ENCODE assay signal across 8 mouse cellular contexts in the genomic region with DNA sequence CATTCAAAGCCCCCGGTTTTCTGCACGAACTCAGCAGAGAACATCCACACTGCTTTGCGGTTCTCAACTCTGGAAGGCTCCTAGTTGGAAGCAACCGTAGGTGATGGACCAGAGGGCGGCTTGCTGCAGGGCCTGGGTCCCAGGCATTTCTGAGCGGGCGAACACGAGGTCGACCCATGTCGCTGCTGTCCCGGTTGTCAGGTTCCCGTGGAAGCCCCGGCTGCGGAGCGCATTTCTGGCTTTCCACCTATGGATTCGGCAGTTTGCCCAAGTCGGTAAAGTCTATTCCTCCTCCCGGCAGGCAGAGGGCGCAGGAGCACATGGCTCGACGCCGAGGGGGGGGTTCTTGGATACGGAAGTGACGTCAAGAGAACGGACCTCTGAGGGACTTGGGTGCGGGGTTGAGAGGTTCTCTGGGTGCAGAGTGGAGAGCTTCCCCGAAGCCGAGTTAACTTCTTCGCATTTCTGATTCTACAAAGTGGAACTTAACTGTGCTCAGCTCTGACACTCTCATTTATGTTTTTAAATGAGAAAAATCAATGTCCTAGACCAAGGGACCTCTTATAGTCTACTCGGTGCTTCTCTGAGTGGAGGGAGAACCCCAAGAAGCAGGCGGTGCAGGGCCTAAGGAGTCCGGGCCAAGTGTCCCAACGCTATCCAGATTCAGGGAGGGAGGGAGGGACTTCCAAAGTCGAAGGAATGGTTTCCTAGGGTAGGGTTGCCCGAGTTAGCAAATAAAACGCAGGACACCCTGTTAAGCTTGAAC. TPM values are rescaled to one million over a fixed set of nuclear protein-coding genes. Genes with fewer than 3 reads are reported as not detected.
DNase-seq lines count a peak whose midpoint lies in the region; ATAC-seq and TF ChIP-seq lines count a peak whose summit lies in the region.

No protein-coding gene starts in this region.

- H3K4me1 ChIP-seq in forebrain, embryonic 11.5 days (replicated peaks; ENCODE audit: control insufficient read depth, insufficient read depth, low read length), result no peaks in the 10 kb centered on the region
- no peaks in the 10 kb centered on the region for H3K4me1 ChIP-seq in heart, embryonic 16.5 days (ENCODE audit: control insufficient read depth, insufficient read depth, low read length)
- no peaks in the 10 kb centered on the region for H3K4me1 ChIP-seq in liver, embryonic 14.5 days (replicated peaks; ENCODE audit: control insufficient read depth in 2 of 2, insufficient read depth in 2 of 2, low read length in 1 of 2)

- 13% methylated on average over 36 of the region's 36 CpGs for WGBS in forebrain, embryonic 11.5 days
- 14% methylated on average over 36 of the region's 36 CpGs for WGBS in heart, embryonic 16.5 days
- 14% methylated on average over 36 of the region's 36 CpGs for WGBS in liver, embryonic 14.5 days (ENCODE audit: insufficient replicate concordance)

- no peaks in the 10 kb centered on the region for H3K36me3 ChIP-seq in forebrain, embryonic 11.5 days (ENCODE audit: control insufficient read depth, insufficient read depth, low read length)
- H3K36me3 ChIP-seq in heart, embryonic 16.5 days (ENCODE audit: control insufficient read depth, insufficient read depth), result no peaks in the 10 kb centered on the region
- H3K36me3 ChIP-seq in liver, embryonic 14.5 days (replicated peaks; ENCODE audit: control insufficient read depth, insufficient read depth, low read depth), result no peaks in the 10 kb centered on the region

- H3K27ac ChIP-seq in forebrain, embryonic 11.5 days (ENCODE audit: low read depth, low read length), result no peak overlapping the region
- H3K27ac ChIP-seq in heart, embryonic 16.5 days (ENCODE audit: low read length), result no peak overlapping the region
- H3K27ac ChIP-seq in liver, embryonic 14.5 days, result no peak overlapping the region

- H3K9ac ChIP-seq in forebrain, embryonic 11.5 days (ENCODE audit: low read length), result peak overlapping the region; percentile 37; the same call in 1 of the 2 replicates
- H3K9ac ChIP-seq in heart, embryonic 16.5 days (ENCODE audit: low read length), result peak overlapping the region; percentile 60
- no peak overlapping the region for H3K9ac ChIP-seq in liver, embryonic 14.5 days (replicated peaks)

- peak; percentile 83 for ATAC-seq in forebrain, embryonic 11.5 days (replicated peaks; ENCODE audit: low FRiP score)
- peak; percentile 82; the same call in 1 of the 2 replicates for ATAC-seq in heart, embryonic 16.5 days (replicated peaks; ENCODE audit: extremely low read depth, insufficient read depth, low FRiP score)
- no peak for ATAC-seq in liver, embryonic 14.5 days (ENCODE audit: insufficient read depth)

- no peaks in the 10 kb centered on the region; the same call in 1 of the 2 replicates for H3K27me3 ChIP-seq in forebrain, embryonic 11.5 days (ENCODE audit: control insufficient read depth, insufficient read depth, low read length)
- H3K27me3 ChIP-seq in heart, embryonic 16.5 days (ENCODE audit: control insufficient read depth, insufficient read depth, low read length), result no peaks in the 10 kb centered on the region
- H3K27me3 ChIP-seq in liver, embryonic 14.5 days (ENCODE audit: control insufficient read depth, insufficient read depth, low read length), result peaks cover 8% of the 10 kb centered on the region

- TF ChIP-seq CTCF in liver, embryonic 14.5 days (IDR thresholded peaks at IDR 0.05; ENCODE audit: low read depth), result peak; percentile 84

- H3K9me3 ChIP-seq in forebrain, embryonic 11.5 days (ENCODE audit: control insufficient read depth, low read length), result no peaks in the 10 kb centered on the region
- H3K9me3 ChIP-seq in heart, embryonic 16.5 days (replicated peaks; ENCODE audit: control insufficient read depth, low read length), result no peaks in the 10 kb centered on the region
- H3K9me3 ChIP-seq in liver, embryonic 14.5 days (ENCODE audit: control insufficient read depth, low read length), result no peaks in the 10 kb centered on the region

- DNase-seq in CD4-positive helper T cell, adult 2 months (ENCODE audit: low read depth, low spot score), result peak; percentile 88
- DNase-seq in brain, embryonic 18.5 days (ENCODE audit: low read depth, low spot score), result peak; percentile 75
- peak; percentile 94 for DNase-seq in forebrain, embryonic 11.5 days (ENCODE audit: low spot score)
- peak; percentile 79 to 85 for DNase-seq in kidney, postnatal 36 days
- DNase-seq in liver, embryonic 14.5 days (ENCODE audit: low read depth in 3 of 3, low spot score in 3 of 3), result peak in 2 of 3 experiments; percentile 33 to 39
- DNase-seq in neural tube, embryonic 10.5 days (ENCODE audit: extremely low spot score, low spot score), result peak; percentile 90
- DNase-seq in telencephalon, adult 2 months (ENCODE audit: low read depth, low spot score), result peak; percentile 89

- no peak for TF ChIP-seq EP300 in liver, embryonic 14.5 days (IDR thresholded peaks at IDR 0.05; ENCODE audit: low read depth)

- H3K4me2 ChIP-seq in forebrain, embryonic 11.5 days (ENCODE audit: low read depth, low read length, severe bottlenecking), result peak overlapping the region; percentile 47
- H3K4me2 ChIP-seq in heart, embryonic 16.5 days (ENCODE audit: low read depth, low read length), result peak overlapping the region; percentile 72
- peak overlapping the region; percentile 55 for H3K4me2 ChIP-seq in liver, embryonic 14.5 days (ENCODE audit: low read depth)

- peak overlapping the region; percentile 24 for H3K4me3 ChIP-seq in forebrain, embryonic 11.5 days (ENCODE audit: low read depth, low read length)
- peak overlapping the region; percentile 52 for H3K4me3 ChIP-seq in heart, embryonic 16.5 days (ENCODE audit: low read length)
- peak overlapping the region; percentile 11 to 21; a peak in 1 of 4 replicates for H3K4me3 ChIP-seq in liver, embryonic 14.5 days (ENCODE audit: insufficient read depth in 1 of 2, low read depth in 2 of 2, low read length in 2 of 2)

RNA-seq across cellular contexts. Expression of gene Azin2, which starts 37.2 kb away (rescaled TPM):
- polyA plus RNA-seq in forebrain, embryonic 11.5 days (2014; fragmentation: Nextera tagmentation; extraction: Ambion mirVana), result 11.5 TPM in 2 replicates
- polyA plus RNA-seq in heart, embryonic 16.5 days (2015; fragmentation: Nextera tagmentation; extraction: Ambion mirVana), result 7.6 and 8.9 TPM in 2 replicates
- 0.47 and 0.62 TPM in 2 replicates for polyA plus RNA-seq in liver, embryonic 14.5 days (2012; rRNA removed)
- 0.27 and 0.59 TPM in 2 replicates for polyA plus RNA-seq in liver, embryonic 14.5 days (2014; fragmentation: Nextera tagmentation; extraction: Ambion mirVana)

RNA-seq across cellular contexts. Expression of gene Trim62, which starts 41.6 kb away (rescaled TPM):
- polyA plus RNA-seq in forebrain, embryonic 11.5 days (2014; fragmentation: Nextera tagmentation; extraction: Ambion mirVana), result 9.4 and 11.0 TPM in 2 replicates
- 1.6 and 2.3 TPM in 2 replicates for polyA plus RNA-seq in heart, embryonic 16.5 days (2015; fragmentation: Nextera tagmentation; extraction: Ambion mirVana)
- polyA plus RNA-seq in liver, embryonic 14.5 days (2012; rRNA removed), result 0.25 TPM in 2 replicates
- polyA plus RNA-seq in liver, embryonic 14.5 days (2014; fragmentation: Nextera tagmentation; extraction: Ambion mirVana), result 0.24 and 0.30 TPM in 2 replicates

Comparison
In these comparisons a context has a peak if more than half of its experiments do, and no peak if none do; other contexts are left out.
1. DNase-seq: peak in every context shown above with its lines; median percentile 94 in forebrain, embryonic 11.5 days; 90 in neural tube, embryonic 10.5 days; 89 in telencephalon, adult 2 months; 88 in CD4-positive helper T cell, adult 2 months; 82 in kidney, postnatal 36 days; 75 in brain, embryonic 18.5 days; 36 in liver, embryonic 14.5 days.